Mouse (Mus musculus) CH12.LX (cell line): ENCODE data around the gene Plekhh3.

Experiments used
- CHD2 ChIP-seq: IDR thresholded peaks from 2 replicates; pipeline ENCODE4 v1.6.1; 2011; ENCODE audit warnings: low read length, improper control_type of control experiment
- CTCF ChIP-seq, 2 experiments: IDR thresholded peaks in 1 of 2; conservative IDR thresholded peaks in 1 of 2; 2 replicates each; pipeline ENCODE4 v1.5.1; 2011 to 2012; ENCODE audit warnings: low read depth in 2 of 2, low read length in 2 of 2, improper control_type of control experiment in 1 of 2, inconsistent platforms in 1 of 2, mild to moderate bottlenecking in 1 of 2, moderate library complexity in 1 of 2
- EP300 ChIP-seq: IDR thresholded peaks from 2 replicates; pipeline ENCODE4 v1.6.1; 2011; ENCODE audit warnings: low read length, improper control_type of control experiment
- HCFC1 ChIP-seq: IDR thresholded peaks from 2 replicates; pipeline ENCODE4 v1.6.1; 2012; ENCODE audit warnings: low read depth, mild to moderate bottlenecking, inconsistent platforms, low read length, improper control_type of control experiment
- NRF1 ChIP-seq: IDR thresholded peaks from 2 replicates; pipeline ENCODE4 v1.6.1; 2014; ENCODE audit warnings: low read depth, mild to moderate bottlenecking, inconsistent platforms, low read length, improper control_type of control experiment, moderate library complexity
- POLR2A ChIP-seq: IDR thresholded peaks from 2 replicates; pipeline ENCODE4 v1.6.1; 2011; ENCODE audit warnings: low read depth, mild to moderate bottlenecking, improper control_type of control experiment, low read length
- TCF12 ChIP-seq: IDR thresholded peaks from 2 replicates; pipeline ENCODE4 v1.6.1; 2014; ENCODE audit warnings: low read depth, mild to moderate bottlenecking, inconsistent platforms, low read length, improper control_type of control experiment
- USF1 ChIP-seq: IDR thresholded peaks from 2 replicates; pipeline ENCODE4 v1.6.1; 2014; ENCODE audit warnings: low read depth, mild to moderate bottlenecking, inconsistent platforms, low read length, improper control_type of control experiment
- ZC3H11A ChIP-seq: IDR thresholded peaks from 2 replicates; pipeline ENCODE4 v1.6.1; 2012; ENCODE audit warnings: low read depth, mild to moderate bottlenecking, inconsistent platforms, low read length, improper control_type of control experiment
- ZKSCAN1 ChIP-seq: IDR thresholded peaks from 2 replicates; pipeline ENCODE4 v1.6.1; 2012; ENCODE audit warnings: low read depth, inconsistent platforms, low read length, improper control_type of control experiment, borderline replicate concordance
- ZMIZ1 ChIP-seq: IDR thresholded peaks from 2 replicates; pipeline ENCODE4 v1.6.1; 2012; ENCODE audit warnings: low read depth, mild to moderate bottlenecking, inconsistent platforms, low read length, improper control_type of control experiment
- ZNF384 ChIP-seq: IDR thresholded peaks from 2 replicates; pipeline ENCODE4 v1.6.1; 2012; ENCODE audit warnings: low read depth, low read length, improper control_type of control experiment, inconsistent platforms

DNA sequence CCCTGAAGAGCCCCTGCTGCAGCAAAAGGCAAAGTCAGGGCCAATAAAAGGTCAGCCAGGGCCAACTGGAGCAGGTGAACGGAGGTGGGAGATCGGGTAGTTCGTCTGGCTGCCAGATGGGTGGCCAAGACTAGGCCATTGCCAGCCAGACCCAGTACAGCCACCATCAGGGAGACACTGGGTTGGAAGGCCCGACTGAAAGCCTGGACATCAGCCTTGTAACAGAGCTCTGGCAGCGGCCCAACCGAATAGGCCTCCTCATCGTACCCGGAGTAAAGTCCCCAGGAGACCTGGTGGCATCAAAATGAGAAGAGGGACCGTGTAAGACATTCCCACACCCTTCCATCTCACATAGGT is 3.2 kb upstream of the Plekhh3 start:
- TF ChIP-seq CHD2 (no peak), ZC3H11A (no peak), POLR2A (no peak), CTCF (conservative IDR thresholded peaks at IDR 0.05 in 1 of 2, IDR thresholded peaks at IDR 0.05 in 1 of 2; ENCODE audit: low read depth in 2 of 2, low read length in 2 of 2) (no peak), USF1 (no peak), EP300 (no peak), NRF1 (no peak), ZKSCAN1 (no peak), ZNF384 (no peak), ZMIZ1 (no peak), TCF12 (no peak), HCFC1 (no peak)
